Comparison of ENCODE assay signal across 23 mouse cellular contexts in the genomic region with DNA sequence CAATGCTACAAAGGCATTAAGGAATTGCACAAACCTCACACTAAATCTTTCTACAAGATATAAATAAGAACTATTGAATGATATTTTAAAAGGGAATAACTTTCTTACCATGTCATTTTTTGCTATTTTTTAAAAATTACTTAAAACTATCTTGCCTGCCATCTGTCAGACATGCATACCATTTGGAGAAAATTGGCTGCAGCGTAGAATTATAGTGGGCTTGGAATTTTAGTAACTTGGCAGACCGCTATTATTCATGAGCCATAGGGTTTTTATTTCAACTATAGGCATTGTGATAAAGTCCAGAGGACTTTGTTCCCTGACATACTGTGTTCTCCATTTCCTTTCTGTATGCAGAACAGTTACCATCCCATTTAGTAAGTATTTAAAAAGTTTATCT.
"Had no signal": no experiment of that assay in that cellular context is flagged by ENCODE, and none has a peak within 500 bp of the region (broad histone marks: within the 10 kb centered on the region; RNA-seq: fewer than 3 reads in every experiment).

No protein-coding gene starts in this region.

- H3K4me1 ChIP-seq: limb, embryonic 10.5 days; limb, embryonic 13.5 days; liver, embryonic 12.5 days; liver, embryonic 15.5 days; lung, embryonic 15.5 days; megakaryocyte, embryonic 14.5 days; midbrain, embryonic 10.5 days; midbrain, embryonic 13.5 days; neural tube, embryonic 13.5 days; stomach, embryonic 15.5 days had no signal

- ATAC-seq: liver, embryonic 12.5 days; midbrain, embryonic 13.5 days; midbrain, embryonic 16.5 days had no signal

- H3K9ac ChIP-seq: limb, embryonic 13.5 days; liver, embryonic 12.5 days; liver, embryonic 15.5 days; lung, embryonic 15.5 days; midbrain, embryonic 13.5 days; neural tube, embryonic 13.5 days; stomach, embryonic 15.5 days had no signal

- H3K36me3 ChIP-seq: limb, embryonic 10.5 days; limb, embryonic 13.5 days; liver, embryonic 12.5 days; liver, embryonic 15.5 days; lung, embryonic 15.5 days; midbrain, embryonic 10.5 days; midbrain, embryonic 13.5 days; neural tube, embryonic 13.5 days; stomach, embryonic 15.5 days had no signal

- H3K27me3 ChIP-seq: limb, embryonic 13.5 days; liver, embryonic 12.5 days; liver, embryonic 15.5 days; lung, embryonic 15.5 days; megakaryocyte, embryonic 14.5 days; midbrain, embryonic 13.5 days; neural tube, embryonic 13.5 days; stomach, embryonic 15.5 days had no signal

- H3K9me3 ChIP-seq: limb, embryonic 10.5 days; limb, embryonic 13.5 days; liver, embryonic 12.5 days; liver, embryonic 15.5 days; lung, embryonic 15.5 days; megakaryocyte, embryonic 14.5 days; midbrain, embryonic 10.5 days; midbrain, embryonic 13.5 days; neural tube, embryonic 13.5 days; stomach, embryonic 15.5 days had no signal

- H3K4me3 ChIP-seq: limb, embryonic 10.5 days; limb, embryonic 13.5 days; liver, embryonic 12.5 days; liver, embryonic 15.5 days; lung, embryonic 15.5 days; megakaryocyte, embryonic 14.5 days; midbrain, embryonic 10.5 days; midbrain, embryonic 13.5 days; myocyte; neural tube, embryonic 13.5 days; stomach, embryonic 15.5 days had no signal

- DNase-seq: kidney, adult 2 months; kidney, postnatal 25 days; liver; lung, adult 18-20 months; lung, postnatal 10 days; lung, postnatal 36 days; retina, postnatal 1 day; right cerebral cortex, postnatal 25 days; spleen, adult 18-20 months; thymus, postnatal 25 days had no signal

- H3K27ac ChIP-seq: kidney, postnatal 0 days; limb, embryonic 10.5 days; limb, embryonic 13.5 days; liver, embryonic 12.5 days; liver, embryonic 15.5 days; lung, embryonic 15.5 days; midbrain, embryonic 10.5 days; midbrain, embryonic 13.5 days; neural tube, embryonic 13.5 days; stomach, embryonic 15.5 days had no signal

- H3K4me2 ChIP-seq: limb, embryonic 13.5 days; liver, embryonic 12.5 days; liver, embryonic 15.5 days; lung, embryonic 15.5 days; midbrain, embryonic 13.5 days; neural tube, embryonic 13.5 days; stomach, embryonic 15.5 days had no signal
